Mouse (Mus musculus) liver, embryonic 14.5 days (tissue): ENCODE data around the gene Mfap5. TPM values are rescaled to one million over a fixed set of nuclear protein-coding genes. Genes with fewer than 3 reads are reported as not detected.
"Not testable (repeated sequence)": the region's sequence is repeated elsewhere in the genome, so short reads cannot be mapped to it uniquely, and the experiment has no call there.

ENCODE experiments used
- ATAC-seq: fragments of 200-750 bp; cut with Nextera tagmentation; 2 replicates; pipeline ENCODE4 v1.8.0; 2017; ENCODE audit warnings: moderate number of reproducible peaks, mild to moderate bottlenecking, moderate library complexity; ENCODE audit not compliant: insufficient read depth
- DNase-seq, 3 experiments: peaks; one replicate each; pipeline ENCODE4 v3.0.0-alpha.2; 2012 to 2013; ENCODE audit warnings: low read depth in 3 of 3, low spot score in 3 of 3
- H3K27ac ChIP-seq: fragments of 300-500 bp; sonication (generic); 2 replicates; pipeline ENCODE4 v1.5.1; 2014; ENCODE audit warnings: moderate library complexity, mild to moderate bottlenecking, control low read depth, inconsistent platforms
- H3K27me3 ChIP-seq: fragments of 300-500 bp; sonication (generic); 2 replicates; pipeline ENCODE4 v1.6.1; 2014; ENCODE audit warnings: mild to moderate bottlenecking, low read length, moderate library complexity; ENCODE audit not compliant: control insufficient read depth, insufficient read depth
- H3K36me3 ChIP-seq: fragments of 300-500 bp; sonication (generic); replicated peaks from 2 replicates; pipeline ENCODE4 v1.6.1; 2014; ENCODE audit warnings: low read depth; ENCODE audit not compliant: control insufficient read depth, insufficient read depth
- H3K4me1 ChIP-seq, 2 experiments: fragments of 200-500 bp in 1 of 2; fragments of 300-500 bp in 1 of 2; sonication (generic) in 1 of 2; replicated peaks; 2 replicates each; pipeline ENCODE4 v1.6.1; 2012 to 2014; ENCODE audit warnings: antibody characterized with exemption in 1 of 2, inconsistent platforms in 1 of 2, low read length in 1 of 2; ENCODE audit not compliant: control insufficient read depth in 2 of 2, insufficient read depth in 2 of 2
- H3K4me2 ChIP-seq: fragments of 300-500 bp; sonication (generic); 2 replicates; pipeline ENCODE4 v1.6.1; 2014; ENCODE audit warnings: low read depth, mild to moderate bottlenecking, control low read depth, moderate library complexity
- H3K4me3 ChIP-seq, 2 experiments: fragments of 200-500 bp in 1 of 2; fragments of 300-500 bp in 1 of 2; sonication (generic) in 1 of 2; 2 replicates each; pipeline ENCODE4 v1.5.1; 2012 to 2014; ENCODE audit warnings: low read depth in 2 of 2, low read length in 2 of 2, mild to moderate bottlenecking in 2 of 2, control low read depth in 1 of 2, inconsistent platforms in 1 of 2, moderate library complexity in 1 of 2; ENCODE audit not compliant: insufficient read depth in 1 of 2
- H3K9ac ChIP-seq: fragments of 300-500 bp; sonication (generic); replicated peaks from 2 replicates; pipeline ENCODE4 v1.6.1; 2014; ENCODE audit warnings: mild to moderate bottlenecking, control low read depth, moderate library complexity
- H3K9me3 ChIP-seq: fragments of 300-500 bp; sonication (generic); 2 replicates; pipeline ENCODE4 v1.6.1; 2016; ENCODE audit warnings: low read length, mixed read lengths; ENCODE audit not compliant: control insufficient read depth
- CTCF ChIP-seq: IDR thresholded peaks from 2 replicates; pipeline ENCODE4 v1.5.1; 2016; ENCODE audit warnings: antibody characterized with exemption, low read depth, control low read depth
- EP300 ChIP-seq: IDR thresholded peaks from 2 replicates; pipeline ENCODE4 v1.6.1; 2016; ENCODE audit warnings: antibody characterized with exemption, low read depth
- WGBS: fragments of 180-500 bp; shearing (Covaris S2); extraction: QIAGEN DNeasy Blood & Tissue Kit; methylation state at CpG from one replicate; pipeline ENCODE4 v1.1.7; 2014; ENCODE audit not compliant: insufficient replicate concordance; 5-methylcytosine and 5-hydroxymethylcytosine counted together
- polyA plus RNA-seq, 2 experiments: library from polyadenylated mRNA; depleted of rRNA in 1 of 2; stranded (reverse) in 1 of 2; unstranded in 1 of 2; fragments of >200 nt; fragmentation: Nextera tagmentation in 1 of 2; extraction: Ambion mirVana in 1 of 2; gene quantifications; 2 replicates each; pipeline versions ENCODE4 v1.2.1 to v1.2.3; 2012 to 2014

The Mfap5 gene
- polyA plus RNA-seq, 2 experiments = 0.11 TPM; not detected in 1

- Histone ChIP-seq H3K9me3 (no peaks in the 10 kb centered on the region), H3K9ac (no peak overlapping the region), H3K36me3 (no peaks in the 10 kb centered on the region), H3K4me3 (no peak overlapping the region), H3K4me1 (peaks cover 0 to 8% of the 10 kb centered on the region in 2 experiments; a peak in 2 of 4 replicates), H3K4me2 (no peak overlapping the region), H3K27me3 (no peaks in the 10 kb centered on the region), H3K27ac (no peak overlapping the region)
- ATAC-seq (no peak), DNase-seq (no peak)
- WGBS = 28% methylated on average over 3 of the region's 3 CpGs
- TF ChIP-seq EP300 (no peak), CTCF (no peak)
Observed at GRCm38 (mm10) chr6:122571617-122571959, 65.9 kb downstream of the Mfap5 start.

- not testable (repeated sequence) for ATAC-seq
Observed at GRCm38 (mm10) chr6:122575037-122575436, 69.4 kb downstream of the Mfap5 start.

GRCm38 (mm10) chr6:122577030-122577429 is 71.4 kb downstream of the Mfap5 start:
- H3K4me2 ChIP-seq = no peak overlapping the region
- no peaks in the 10 kb centered on the region for H3K27me3 ChIP-seq
- 68% methylated on average over 3 of the region's 3 CpGs for WGBS
- no peak overlapping the region for H3K9ac ChIP-seq
- DNase-seq (no peak), ATAC-seq (no peak)
- no peak overlapping the region for H3K27ac ChIP-seq
- H3K4me1 ChIP-seq = no peaks in the 10 kb centered on the region
- H3K9me3 ChIP-seq = no peaks in the 10 kb centered on the region
- no peak overlapping the region for H3K4me3 ChIP-seq
- TF ChIP-seq EP300 (no peak), CTCF (no peak)
- no peaks in the 10 kb centered on the region for H3K36me3 ChIP-seq

More at GRCm38 (mm10) chr6:122575037-122575436, 69.4 kb downstream of the Mfap5 start:
- not testable (repeated sequence) for H3K36me3 ChIP-seq, DNase-seq, H3K4me1 ChIP-seq, H3K27me3 ChIP-seq, H3K27ac ChIP-seq, H3K9me3 ChIP-seq, H3K4me2 ChIP-seq, H3K9ac ChIP-seq, H3K4me3 ChIP-seq
- WGBS = 52% methylated on average over 1 of the region's 1 CpGs

Other genes starting within 250 kb of the Mfap5 start
- not detected in 2 replicates for gene Klrg1, start 223.0 kb upstream of the Mfap5 start, polyA plus RNA-seq (2012; rRNA removed)
- gene Klrg1, start 223.0 kb upstream of the Mfap5 start, polyA plus RNA-seq (2014; fragmentation: Nextera tagmentation; extraction: Ambion mirVana) = not detected in 2 replicates
- gene M6pr, start 197.1 kb upstream of the Mfap5 start, polyA plus RNA-seq (2012; rRNA removed) = 36.5 and 48.1 TPM in 2 replicates
- gene M6pr, start 197.1 kb upstream of the Mfap5 start, polyA plus RNA-seq (2014; fragmentation: Nextera tagmentation; extraction: Ambion mirVana) = 84.2 and 95.4 TPM in 2 replicates
- gene Phc1, start 165.3 kb upstream of the Mfap5 start, polyA plus RNA-seq (2012; rRNA removed) = 2.2 and 2.3 TPM in 2 replicates
- 1.8 and 1.9 TPM in 2 replicates for gene Phc1, start 165.3 kb upstream of the Mfap5 start, polyA plus RNA-seq (2014; fragmentation: Nextera tagmentation; extraction: Ambion mirVana)
- 0.74 and 0.78 TPM in 2 replicates for gene Rimklb, start 7.1 kb upstream of the Mfap5 start, polyA plus RNA-seq (2012; rRNA removed)
- 0.53 and 1.1 TPM in 2 replicates for gene Rimklb, start 7.1 kb upstream of the Mfap5 start, polyA plus RNA-seq (2014; fragmentation: Nextera tagmentation; extraction: Ambion mirVana)
- not detected in 2 replicates for gene Aicda, start 48.0 kb downstream of the Mfap5 start, polyA plus RNA-seq (2012; rRNA removed)
- gene Aicda, start 48.0 kb downstream of the Mfap5 start, polyA plus RNA-seq (2014; fragmentation: Nextera tagmentation; extraction: Ambion mirVana) = not detected in 2 replicates
- gene Apobec1, start 96.6 kb downstream of the Mfap5 start, polyA plus RNA-seq (2012; rRNA removed) = 3.9 and 4.3 TPM in 2 replicates
- gene Apobec1, start 96.6 kb downstream of the Mfap5 start, polyA plus RNA-seq (2014; fragmentation: Nextera tagmentation; extraction: Ambion mirVana) = 3.6 and 4.2 TPM in 2 replicates
- gene Gdf3, start 104.2 kb downstream of the Mfap5 start, polyA plus RNA-seq (2012; rRNA removed) = 1.5 and 1.6 TPM in 2 replicates
- 2.2 and 2.8 TPM in 2 replicates for gene Gdf3, start 104.2 kb downstream of the Mfap5 start, polyA plus RNA-seq (2014; fragmentation: Nextera tagmentation; extraction: Ambion mirVana)
- not detected in 2 replicates for gene Dppa3, start 120.6 kb downstream of the Mfap5 start, polyA plus RNA-seq (2012; rRNA removed)
- gene Dppa3, start 120.6 kb downstream of the Mfap5 start, polyA plus RNA-seq (2014; fragmentation: Nextera tagmentation; extraction: Ambion mirVana) = not detected in 2 replicates
- 0.01 TPM in 1 of 2 replicates, not detected in the other for gene Nanog, start 201.6 kb downstream of the Mfap5 start, polyA plus RNA-seq (2012; rRNA removed)
- not detected in 2 replicates for gene Nanog, start 201.6 kb downstream of the Mfap5 start, polyA plus RNA-seq (2014; fragmentation: Nextera tagmentation; extraction: Ambion mirVana)